Mouse (Mus musculus): ENCODE measurements around the gene Prdx1. TPM values are rescaled to one million over a fixed set of nuclear protein-coding genes. Genes with fewer than 3 reads are reported as not detected.
"Not testable (repeated sequence)": the region's sequence is repeated elsewhere in the genome, so short reads cannot be mapped to it uniquely, and the experiment has no call there.

The Prdx1 gene
- polyA plus RNA-seq, 1 experiment from 2014 or later = 1,538 TPM

- not testable (repeated sequence) for H3K9me3 ChIP-seq; H3K36me3 ChIP-seq; ATAC-seq (ENCODE audit: borderline replicate concordance, extremely low read depth, low FRiP score, low TSS enrichment); H3K4me1 ChIP-seq; H3K4me2 ChIP-seq; H3K27me3 ChIP-seq; H3K27ac ChIP-seq; H3K4me3 ChIP-seq; H3K9ac ChIP-seq
- WGBS = 79% methylated on average over 4 of the region's 4 CpGs
Observed at GRCm38 (mm10) chr4:116680521-116680920, 4.8 kb upstream of the Prdx1 start.

- Histone ChIP-seq H3K36me3 (peaks cover 14% of the 10 kb centered on the region; the same call in 1 of the 2 replicates), H3K4me1 (peaks cover 12% of the 10 kb centered on the region), H3K9ac (no peak overlapping the region), H3K4me2 (no peak overlapping the region), H3K9me3 (no peaks in the 10 kb centered on the region), H3K27ac (no peak overlapping the region), H3K27me3 (no peaks in the 10 kb centered on the region), H3K4me3 (no peak overlapping the region)
- WGBS = 72% methylated on average over 4 of the region's 4 CpGs
- ATAC-seq (ENCODE audit: borderline replicate concordance, extremely low read depth, low FRiP score, low TSS enrichment) = no peak
Observed at GRCm38 (mm10) chr4:116683957-116684356, 1.4 kb upstream of the Prdx1 start.

- peak overlapping the region; percentile 98 for H3K27ac ChIP-seq
- H3K9me3 ChIP-seq = no peaks in the 10 kb centered on the region
- peak overlapping the region; percentile 82; the same call in 1 of the 2 replicates for H3K4me3 ChIP-seq
- 76% methylated on average over 2 of the region's 2 CpGs for WGBS
- H3K9ac ChIP-seq = peak overlapping the region; percentile 78; the same call in 1 of the 2 replicates
- ATAC-seq (ENCODE audit: borderline replicate concordance, extremely low read depth, low FRiP score, low TSS enrichment) = no peak
- H3K36me3 ChIP-seq = peaks cover 21% of the 10 kb centered on the region
- peak overlapping the region; percentile 65 for H3K4me2 ChIP-seq
- no peaks in the 10 kb centered on the region for H3K27me3 ChIP-seq
- peaks cover 12% of the 10 kb centered on the region for H3K4me1 ChIP-seq
Observed at GRCm38 (mm10) chr4:116684665-116685064, 679 bp upstream of the Prdx1 start.

- no peak for ATAC-seq (ENCODE audit: borderline replicate concordance, extremely low read depth, low FRiP score, low TSS enrichment)
- Histone ChIP-seq H3K9ac (peak overlapping the region; percentile 78; the same call in 1 of the 2 replicates), H3K4me3 (peak overlapping the region; percentile 82), H3K36me3 (peaks cover 41% of the 10 kb centered on the region), H3K27ac (no peak overlapping the region), H3K4me2 (peak overlapping the region; percentile 65), H3K27me3 (no peaks in the 10 kb centered on the region), H3K4me1 (peaks cover 12% of the 10 kb centered on the region), H3K9me3 (no peaks in the 10 kb centered on the region)
- WGBS = 31% methylated on average over 1 of the region's 1 CpGs
Observed at GRCm38 (mm10) chr4:116687041-116687440, 1.7 kb downstream of the Prdx1 start.

GRCm38 (mm10) chr4:116689309-116689876, 4.0 kb downstream of the Prdx1 start:
- ATAC-seq (ENCODE audit: borderline replicate concordance, extremely low read depth, low FRiP score, low TSS enrichment) = no peak
- 84% methylated on average over 4 of the region's 4 CpGs for WGBS
- no peak overlapping the region for H3K4me3 ChIP-seq
- no peaks in the 10 kb centered on the region for H3K27me3 ChIP-seq
- no peak overlapping the region for H3K27ac ChIP-seq
- peaks cover 12% of the 10 kb centered on the region for H3K4me1 ChIP-seq
- H3K9ac ChIP-seq = no peak overlapping the region
- H3K4me2 ChIP-seq = no peak overlapping the region
- H3K36me3 ChIP-seq = peaks cover 62% of the 10 kb centered on the region
- no peaks in the 10 kb centered on the region for H3K9me3 ChIP-seq

- no peaks in the 10 kb centered on the region for H3K27me3 ChIP-seq
- 86% methylated on average over 2 of the region's 2 CpGs for WGBS
- peaks cover 87% of the 10 kb centered on the region for H3K36me3 ChIP-seq
Observed at GRCm38 (mm10) chr4:116692146-116692545, 6.8 kb downstream of the Prdx1 start.

GRCm38 (mm10) chr4:116693785-116694184, 8.4 kb downstream of the Prdx1 start:
- H3K4me2 ChIP-seq = no peak overlapping the region
- H3K9ac ChIP-seq = no peak overlapping the region
- no peaks in the 10 kb centered on the region for H3K27me3 ChIP-seq
- no peaks in the 10 kb centered on the region for H3K9me3 ChIP-seq
- no peak for ATAC-seq (ENCODE audit: borderline replicate concordance, extremely low read depth, low FRiP score, low TSS enrichment)
- H3K27ac ChIP-seq = no peak overlapping the region
- WGBS = 72% methylated on average over 2 of the region's 2 CpGs
- H3K4me3 ChIP-seq = no peak overlapping the region
- H3K4me1 ChIP-seq = no peaks in the 10 kb centered on the region
- H3K36me3 ChIP-seq = peaks cover 90% of the 10 kb centered on the region

More at GRCm38 (mm10) chr4:116692146-116692545, 6.8 kb downstream of the Prdx1 start:
- no peak for ATAC-seq (ENCODE audit: borderline replicate concordance, extremely low read depth, low FRiP score, low TSS enrichment)
- no peak overlapping the region for H3K9ac ChIP-seq
- no peaks in the 10 kb centered on the region for H3K9me3 ChIP-seq
- no peak overlapping the region for H3K27ac ChIP-seq
- 0 out of 2 replicates have a peak, but pooled peaks cover 3% of the 10 kb centered on the region for H3K4me1 ChIP-seq
- no peak overlapping the region for H3K4me3 ChIP-seq
- H3K4me2 ChIP-seq = no peak overlapping the region

- ATAC-seq (ENCODE audit: borderline replicate concordance, extremely low read depth, low FRiP score, low TSS enrichment) = no peak
- Histone ChIP-seq H3K27ac (no peak overlapping the region), H3K9me3 (no peaks in the 10 kb centered on the region), H3K9ac (no peak overlapping the region), H3K4me3 (no peak overlapping the region), H3K36me3 (peaks cover 72% of the 10 kb centered on the region), H3K4me1 (no peaks in the 10 kb centered on the region), H3K27me3 (no peaks in the 10 kb centered on the region), H3K4me2 (no peak overlapping the region)
- WGBS = 58% methylated on average over 2 of the region's 2 CpGs
Observed at GRCm38 (mm10) chr4:116698693-116699342, 13.5 kb downstream of the Prdx1 start.

- Histone ChIP-seq H3K4me1 (no peaks in the 10 kb centered on the region), H3K4me3 (no peak overlapping the region), H3K27me3 (no peaks in the 10 kb centered on the region), H3K4me2 (no peak overlapping the region), H3K36me3 (peaks cover 54% of the 10 kb centered on the region), H3K9me3 (no peaks in the 10 kb centered on the region), H3K27ac (no peak overlapping the region), H3K9ac (no peak overlapping the region)
- 81% methylated on average over 1 of the region's 1 CpGs for whole genome bisulfite sequencing
- no peak for ATAC-seq (ENCODE audit: borderline replicate concordance, extremely low read depth, low FRiP score, low TSS enrichment)
Observed at GRCm38 (mm10) chr4:116700964-116701363, 15.6 kb downstream of the Prdx1 start.

- Histone ChIP-seq H3K36me3 (peaks cover 29% of the 10 kb centered on the region), H3K9me3 (no peaks in the 10 kb centered on the region), H3K4me2 (no peak overlapping the region), H3K4me1 (peaks cover 5% of the 10 kb centered on the region; the same call in 1 of the 2 replicates), H3K4me3 (no peak overlapping the region), H3K9ac (no peak overlapping the region), H3K27me3 (no peaks in the 10 kb centered on the region), H3K27ac (no peak overlapping the region)
- WGBS = 32% methylated on average over 6 of the region's 6 CpGs
- ATAC-seq (ENCODE audit: borderline replicate concordance, extremely low read depth, low FRiP score, low TSS enrichment) = no peak
Observed at GRCm38 (mm10) chr4:116703804-116704203, 18.5 kb downstream of the Prdx1 start.

- 14% methylated on average over 9 of the region's 9 CpGs for WGBS
- H3K27me3 ChIP-seq = no peaks in the 10 kb centered on the region
- peaks cover 13% of the 10 kb centered on the region; the same call in 1 of the 2 replicates for H3K4me1 ChIP-seq
- H3K4me3 ChIP-seq = peak overlapping the region; percentile 72
- H3K9ac ChIP-seq = peak overlapping the region; percentile 76
- no peaks in the 10 kb centered on the region for H3K9me3 ChIP-seq
- no peak overlapping the region for H3K27ac ChIP-seq
- H3K4me2 ChIP-seq = peak overlapping the region; percentile 76
- ATAC-seq (ENCODE audit: borderline replicate concordance, extremely low read depth, low FRiP score, low TSS enrichment) = no peak
- peaks cover 11% of the 10 kb centered on the region; the same call in 1 of the 2 replicates for H3K36me3 ChIP-seq
Observed at GRCm38 (mm10) chr4:116707666-116708065, 22.3 kb downstream of the Prdx1 start.

GRCm38 (mm10) chr4:116708201-116708764, 22.9 kb downstream of the Prdx1 start, which contains the start of the genes Mmachc and Ccdc163:
Gene Mmachc (minus strand): TSS chr4:116708406.
Gene Ccdc163 (plus strand): TSS chr4:116708509.
- Histone ChIP-seq H3K9me3 (no peaks in the 10 kb centered on the region), H3K27me3 (no peaks in the 10 kb centered on the region), H3K4me1 (peaks cover 13% of the 10 kb centered on the region; the same call in 1 of the 2 replicates), H3K4me2 (peak within 1 kb of the TSS; percentile 76), H3K36me3 (peaks cover 11% of the 10 kb centered on the region; the same call in 1 of the 2 replicates), H3K27ac (no peak within 1 kb of the TSS), H3K9ac (peak within 1 kb of the TSS; percentile 76), H3K4me3 (peak within 1 kb of the TSS; percentile 72)
- WGBS = under 1% methylated on average over 29 of the region's 29 CpGs
- peak; percentile 98 for ATAC-seq (ENCODE audit: borderline replicate concordance, extremely low read depth, low FRiP score, low TSS enrichment)
